Mouse (Mus musculus) 3134 (cell line): ENCODE measurements around the gene Prr13.

Experiments used
- DNase-seq: peaks from one replicate; pipeline ENCODE4 v3.0.0-alpha.2; 2011; ENCODE audit warnings: low spot score; ENCODE audit not compliant: insufficient read length; ENCODE audit errors: extremely low read depth

Prr13 gene

GRCm38 (mm10) chr15:102460409-102460808, 1.6 kb downstream of the Prr13 start:
- no peak for DNase-seq

GRCm38 (mm10) chr15:102460971-102461370, 2.1 kb downstream of the Prr13 start:
- DNase-seq, result no peak

GRCm38 (mm10) chr15:102461430-102462075, 2.7 kb downstream of the Prr13 start:
- no peak for DNase-seq

GRCm38 (mm10) chr15:102463666-102464065, 4.8 kb downstream of the Prr13 start:
- DNase-seq, result no peak

GRCm38 (mm10) chr15:102468675-102469370, 10.0 kb downstream of the Prr13 start:
- no peak for DNase-seq

- DNase-seq, result peak; percentile 97
Measured at GRCm38 (mm10) chr15:102470183-102470604, 11.4 kb downstream of the Prr13 start, which contains the start of gene Pcbp2. Gene Pcbp2, plus strand, starts transcription at chr15:102470539.

GRCm38 (mm10) chr15:102470605-102471294, 11.9 kb downstream of the Prr13 start:
- peak; percentile 85 for DNase-seq

- DNase-seq, result no peak
Measured at GRCm38 (mm10) chr15:102471295-102471645, 12.4 kb downstream of the Prr13 start.

GRCm38 (mm10) chr15:102471727-102472126, 12.9 kb downstream of the Prr13 start:
- no peak for DNase-seq

GRCm38 (mm10) chr15:102473246-102473645, 14.4 kb downstream of the Prr13 start:
- DNase-seq, result no peak

GRCm38 (mm10) chr15:102474520-102474919, 15.7 kb downstream of the Prr13 start:
- DNase-seq, result no peak

GRCm38 (mm10) chr15:102483136-102483535, 24.3 kb downstream of the Prr13 start:
- no peak for DNase-seq

GRCm38 (mm10) chr15:102485853-102486252, 27.0 kb downstream of the Prr13 start:
- DNase-seq, result no peak

GRCm38 (mm10) chr15:102487664-102488063, 28.8 kb downstream of the Prr13 start:
- DNase-seq, result no peak

- no peak for DNase-seq
Measured at GRCm38 (mm10) chr15:102498322-102498721, 39.5 kb downstream of the Prr13 start.

GRCm38 (mm10) chr15:102499370-102499769, 40.5 kb downstream of the Prr13 start:
- DNase-seq, result no peak

- no peak for DNase-seq
Measured at GRCm38 (mm10) chr15:102499851-102500250, 41.0 kb downstream of the Prr13 start.

- no peak for DNase-seq
Measured at GRCm38 (mm10) chr15:102500479-102500878, 41.7 kb downstream of the Prr13 start.

GRCm38 (mm10) chr15:102501084-102501814, 42.4 kb downstream of the Prr13 start:
- no peak for DNase-seq

- no peak for DNase-seq
Measured at GRCm38 (mm10) chr15:102502254-102502840, 43.5 kb downstream of the Prr13 start.

- DNase-seq, result no peak
Measured at GRCm38 (mm10) chr15:102503447-102503846, 44.6 kb downstream of the Prr13 start, which contains the start of gene Gm10337. Gene Gm10337, plus strand, starts transcription at chr15:102503722.
